Mouse (Mus musculus) kidney, postnatal 25 days (tissue): ENCODE results near the gene Efcab9.

Source experiments
- DNase-seq, 2 experiments: peaks; one replicate each; pipeline ENCODE4 v3.0.0; 2021; ENCODE audit warnings: mixed read lengths in 2 of 2

The Efcab9 gene

GRCm38 (mm10) chr11:32493312-32493711 is 38.6 kb downstream of the Efcab9 start:
- DNase-seq = no peak

DNA sequence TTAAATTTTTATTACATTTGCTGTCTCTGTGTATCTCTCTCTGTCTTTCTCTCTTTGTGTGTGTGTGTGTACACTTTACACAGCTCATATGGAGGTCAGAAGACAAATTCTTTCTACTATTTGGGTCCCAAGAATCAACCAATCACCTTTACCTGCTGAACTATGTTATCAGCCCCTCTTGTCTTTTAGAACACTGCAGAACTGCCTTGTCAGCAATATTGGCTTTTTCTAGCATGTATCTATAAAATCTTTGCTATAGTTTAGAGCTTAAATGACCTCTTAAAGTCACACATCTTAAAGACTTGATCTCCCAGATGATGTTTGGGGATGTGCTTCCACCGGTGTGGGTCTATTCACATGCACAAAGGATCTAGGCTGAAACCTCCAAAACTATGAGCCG is 40.8 kb downstream of the Efcab9 start:
- no peak for DNase-seq

DNA sequence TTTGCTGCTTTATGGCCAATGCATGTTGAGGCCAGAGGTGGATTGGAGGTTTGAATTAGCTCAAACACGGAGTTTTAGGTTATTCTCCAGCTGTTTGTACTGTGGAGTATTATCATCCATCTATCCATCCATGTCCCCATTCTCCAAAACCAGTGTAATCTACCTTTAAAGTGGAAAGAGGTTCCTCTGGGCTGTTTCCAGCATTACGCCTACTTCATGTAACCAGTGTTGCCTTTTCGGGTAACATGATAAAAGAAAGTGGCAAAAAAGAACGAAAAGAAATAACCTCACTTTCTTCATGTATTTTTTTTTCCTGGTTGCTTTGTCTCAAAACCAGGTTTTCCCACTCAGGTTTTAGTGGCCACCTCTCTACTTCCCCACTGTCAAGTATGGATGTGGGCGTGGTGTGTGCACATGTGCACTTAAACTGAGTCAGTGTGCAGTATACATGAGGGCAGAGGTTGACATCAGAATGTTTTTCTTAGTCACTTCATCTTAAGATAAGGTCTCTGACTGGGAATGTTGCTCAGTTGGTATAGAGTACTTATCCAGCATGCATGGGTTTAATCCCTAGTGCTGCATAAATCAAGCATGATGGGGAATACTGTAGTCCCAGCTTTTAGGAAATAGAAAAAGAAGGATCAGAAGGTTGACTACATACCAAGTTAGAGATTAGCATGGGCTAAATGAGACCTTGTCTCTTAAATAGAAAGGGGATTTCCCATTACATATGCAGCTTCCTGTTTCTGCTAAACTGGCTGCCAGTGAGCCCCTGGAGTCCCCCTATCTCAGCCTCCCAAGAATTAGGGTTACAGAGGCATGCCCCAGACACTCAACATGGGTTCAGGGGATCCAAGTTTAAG is 42.8 kb downstream of the Efcab9 start:
- DNase-seq = no peak

DNA sequence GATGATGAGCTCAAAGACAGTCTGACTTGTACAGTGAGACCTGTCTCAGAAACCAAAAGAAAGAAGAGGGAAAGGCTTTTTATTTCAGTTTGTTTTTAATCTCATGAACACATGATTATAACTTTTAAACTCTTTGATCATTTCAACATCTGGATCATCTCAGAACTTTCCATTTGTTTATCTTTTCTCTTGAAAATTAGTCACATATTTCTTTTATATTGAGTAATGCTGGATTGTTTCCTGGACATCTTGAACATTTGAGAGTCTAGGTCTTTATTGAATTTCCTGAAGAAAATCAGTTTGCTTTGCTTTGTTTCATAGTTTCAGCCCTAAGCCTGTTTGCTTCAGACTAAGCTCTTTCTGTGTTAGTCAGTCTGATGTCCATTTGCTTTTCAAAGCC is 43.5 kb downstream of the Efcab9 start:
- no peak for DNase-seq

DNA sequence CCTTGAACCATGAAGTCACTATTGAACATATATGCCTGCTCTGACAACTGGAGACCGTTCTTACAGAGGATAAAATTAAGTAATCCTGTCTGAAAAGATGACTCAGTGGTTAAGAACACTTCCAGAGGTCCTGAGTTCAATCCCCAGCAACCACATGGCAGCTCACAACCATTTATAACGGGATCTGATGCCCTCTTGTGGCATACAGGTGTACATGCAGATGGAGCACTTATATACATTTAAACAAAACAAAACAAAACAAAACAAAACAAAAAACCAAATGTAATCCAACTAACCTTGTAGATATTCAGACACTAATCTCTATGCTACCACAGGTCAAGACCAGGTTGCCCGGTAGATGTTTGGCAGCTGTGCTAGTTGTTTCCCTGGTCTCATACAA is 44.4 kb downstream of the Efcab9 start:
- no peak for DNase-seq

DNA sequence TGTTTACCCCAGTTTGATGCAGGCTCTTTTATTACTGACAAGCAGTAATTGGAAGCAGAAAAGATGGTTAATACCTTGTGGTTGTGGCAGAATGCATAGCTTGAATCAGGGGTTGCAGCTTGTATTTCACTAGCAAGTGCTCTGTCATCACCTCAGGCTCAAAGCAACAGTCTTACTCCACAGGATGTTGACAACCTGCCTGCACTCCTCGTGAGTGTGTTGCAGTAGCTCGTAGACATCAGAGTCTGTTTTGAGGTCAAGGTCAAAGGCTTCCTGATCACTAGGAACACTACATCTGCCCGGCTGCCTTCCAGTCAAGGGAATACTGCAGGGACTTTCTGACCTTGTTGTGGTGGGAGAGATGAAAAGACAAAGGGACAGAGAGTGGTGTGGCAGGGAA is 45.3 kb downstream of the Efcab9 start:
- DNase-seq = no peak

- no peak for DNase-seq
Measured at GRCm38 (mm10) chr11:32485290-32485689, 46.6 kb downstream of the Efcab9 start.

DNA sequence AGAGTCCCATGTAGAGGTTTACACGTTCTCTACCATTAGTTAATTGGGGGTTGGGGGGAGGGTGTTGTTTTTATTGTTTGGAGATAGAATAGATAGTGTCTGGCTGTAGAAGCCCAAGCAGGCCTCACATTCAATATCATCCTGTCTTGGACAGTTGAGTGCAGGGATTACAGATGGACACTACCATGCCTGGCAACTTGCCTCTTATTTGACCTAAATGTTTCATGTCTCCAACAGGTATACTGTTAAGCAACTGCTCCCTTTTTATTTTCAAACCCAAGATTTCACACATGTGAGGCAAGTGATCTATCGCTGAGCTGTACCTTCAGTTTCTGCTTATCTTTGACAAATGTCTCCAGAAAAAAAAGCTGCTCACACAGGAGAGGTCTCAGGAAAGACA is 50.4 kb downstream of the Efcab9 start:
- no peak for DNase-seq

DNA sequence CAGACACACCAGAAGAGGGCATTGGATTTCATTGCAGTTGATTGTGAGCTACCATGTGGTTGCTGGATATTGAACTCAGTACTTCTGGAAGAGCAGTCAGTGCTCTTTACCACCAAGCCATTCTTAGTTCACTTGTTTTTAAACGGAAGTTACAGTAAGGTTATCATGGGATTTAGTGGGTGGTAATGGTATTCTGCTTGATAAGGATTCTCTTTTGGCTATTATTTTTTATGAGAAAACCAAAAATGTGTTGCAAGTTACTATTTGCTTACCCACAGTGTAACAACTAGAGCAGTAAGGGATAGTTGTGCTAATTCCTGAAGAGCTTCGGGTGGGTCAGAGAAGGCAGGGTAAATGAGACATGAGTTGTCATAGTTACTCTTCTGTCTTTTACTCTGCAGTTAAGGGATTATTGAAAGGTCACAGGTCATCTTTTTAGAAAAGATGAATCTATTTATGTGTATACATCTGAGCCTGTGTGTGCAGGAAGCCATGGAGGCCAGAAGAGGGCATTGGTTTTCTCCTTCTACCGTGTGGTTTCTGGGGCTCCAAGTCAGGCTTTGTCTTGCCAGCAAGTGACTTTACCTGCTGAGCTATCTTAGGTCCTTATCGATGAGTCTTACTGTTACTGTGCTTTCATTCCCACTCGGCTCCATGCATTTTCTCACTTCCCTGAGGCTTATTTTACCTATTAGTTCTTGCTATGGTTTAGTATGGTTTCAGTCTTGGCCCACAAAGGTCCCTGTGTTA is 56.2 kb downstream of the Efcab9 start:
- no peak for DNase-seq

DNA sequence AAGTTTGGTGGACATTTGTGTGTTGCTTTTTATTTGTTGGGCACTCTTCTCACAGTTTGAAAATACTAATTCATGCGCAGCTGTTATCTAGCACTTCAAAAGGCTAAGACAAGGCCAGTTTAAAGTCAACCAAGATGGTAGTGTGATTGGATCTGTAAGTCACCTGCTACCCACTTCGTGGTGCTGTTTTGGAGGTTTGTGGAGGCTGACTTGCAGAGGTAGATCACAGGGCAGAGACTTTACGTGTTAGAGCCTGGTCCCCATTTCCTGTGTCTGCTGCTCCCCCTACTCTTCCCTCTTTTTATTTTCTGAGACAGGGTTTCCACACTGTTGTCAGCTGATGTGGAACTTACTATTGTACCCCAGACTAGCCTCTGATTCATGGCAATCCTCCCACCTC is 57.2 kb downstream of the Efcab9 start:
- no peak for DNase-seq
